Mouse (Mus musculus) neural tube, embryonic 13.5 days (tissue): ENCODE results near the gene Ccnb2. TPM values are rescaled to one million over a fixed set of nuclear protein-coding genes. Genes with fewer than 3 reads are reported as not detected.
"Not testable (repeated sequence)": the region's sequence is repeated elsewhere in the genome, so short reads cannot be mapped to it uniquely, and the experiment has no call there.

ENCODE experiments used
- ATAC-seq: fragments of 200-750 bp; cut with Nextera tagmentation; 2 replicates; pipeline ENCODE4 v1.8.0; 2017; ENCODE audit warnings: low read depth, mild to moderate bottlenecking, moderate TSS enrichment, moderate library complexity
- H3K27ac ChIP-seq: fragments of 300-500 bp; sonication (generic); replicated peaks from 2 replicates; pipeline ENCODE4 v1.5.1; 2015; ENCODE audit warnings: moderate library complexity, mild to moderate bottlenecking, inconsistent platforms
- H3K27me3 ChIP-seq: fragments of 300-500 bp; sonication (generic); 2 replicates; pipeline ENCODE4 v1.6.1; 2015; ENCODE audit warnings: mild to moderate bottlenecking, inconsistent platforms
- H3K36me3 ChIP-seq: fragments of 300-500 bp; sonication (generic); 2 replicates; pipeline ENCODE4 v1.6.1; 2015; ENCODE audit warnings: mild to moderate bottlenecking, inconsistent platforms
- H3K4me1 ChIP-seq: fragments of 300-500 bp; sonication (generic); replicated peaks from 2 replicates; pipeline ENCODE4 v1.6.1; 2015; ENCODE audit warnings: inconsistent platforms
- H3K4me2 ChIP-seq: fragments of 300-500 bp; sonication (generic); 2 replicates; pipeline ENCODE4 v1.6.1; 2015; ENCODE audit warnings: inconsistent platforms, mild to moderate bottlenecking, moderate library complexity
- H3K4me3 ChIP-seq: fragments of 300-500 bp; sonication (generic); 2 replicates; pipeline ENCODE4 v1.5.1; 2015; ENCODE audit warnings: mild to moderate bottlenecking, inconsistent platforms
- H3K9ac ChIP-seq: fragments of 300-500 bp; sonication (generic); 2 replicates; pipeline ENCODE4 v1.6.1; 2015; ENCODE audit warnings: moderate library complexity, mild to moderate bottlenecking, inconsistent platforms
- H3K9me3 ChIP-seq: fragments of 300-500 bp; sonication (generic); 2 replicates; pipeline ENCODE4 v1.6.1; 2016; ENCODE audit warnings: inconsistent platforms
- WGBS: fragments of 180-500 bp; shearing (Covaris S2); methylation state at CpG from one replicate; pipeline ENCODE4 v1.1.7; 2015; 5-methylcytosine and 5-hydroxymethylcytosine counted together
- polyA plus RNA-seq: library from polyadenylated mRNA; unstranded; fragments of >200 nt; fragmentation: Nextera tagmentation; extraction: Ambion mirVana; gene quantifications from 2 replicates; pipeline ENCODE4 v1.2.1, GENCODE M21; 2015

Ccnb2 gene
- 33.6 and 49.3 TPM in 2 replicates for polyA plus RNA-seq

DNA sequence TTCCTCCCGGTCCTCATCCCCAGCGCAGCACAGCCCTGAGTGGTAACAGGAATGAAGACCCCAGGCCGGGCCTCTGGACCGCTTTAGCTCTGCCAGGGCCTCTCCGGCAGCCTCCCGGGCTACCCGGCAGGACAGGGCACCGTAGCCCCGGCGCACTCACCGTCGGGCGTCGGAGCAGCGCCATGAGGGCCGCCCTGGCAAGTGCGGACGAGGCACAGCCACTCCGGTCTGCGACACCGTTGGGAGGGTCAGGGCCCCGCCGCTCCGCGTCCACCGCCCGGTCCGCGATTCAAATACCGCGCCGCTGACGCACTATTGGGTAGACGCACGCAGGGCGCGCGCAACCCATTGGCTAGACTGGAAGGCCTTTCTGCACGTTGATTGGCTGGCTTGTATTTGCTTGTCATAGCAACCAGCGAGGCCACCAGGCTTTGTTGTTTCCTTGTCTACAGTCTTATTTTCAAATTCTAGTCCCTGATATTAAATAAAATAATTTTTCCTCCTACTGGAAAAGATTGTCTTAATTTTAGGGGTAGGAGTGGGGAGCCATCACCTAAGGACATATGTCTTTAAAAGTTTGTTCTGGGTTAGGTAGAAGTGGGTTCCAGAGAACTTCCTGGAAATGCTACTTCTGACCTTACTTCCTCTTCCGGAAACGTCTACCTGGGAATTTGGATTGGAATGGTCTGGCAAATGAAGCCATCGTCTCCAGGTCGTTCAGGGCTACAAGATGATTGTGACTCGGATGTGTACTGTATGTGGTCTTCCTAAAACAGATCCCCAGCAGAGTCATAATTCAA is at the start of gene Ccnb2:
Ccnb2 (minus strand) TSS at position 291 of the 800 bp plus-strand sequence.
- Histone ChIP-seq H3K27ac (no peak within 1 kb of the TSS), H3K4me2 (peak within 1 kb of the TSS; percentile 96), H3K36me3 (peaks cover 30% of the 10 kb centered on the region), H3K9ac (peak within 1 kb of the TSS; percentile 61), H3K4me3 (peak within 1 kb of the TSS; percentile 49), H3K4me1 (peaks cover 13% of the 10 kb centered on the region), H3K9me3 (no peaks in the 10 kb centered on the region), H3K27me3 (no peaks in the 10 kb centered on the region)
- ATAC-seq: peak; percentile 97
- WGBS: 3% methylated on average over 45 of the region's 45 CpGs

GRCm38 (mm10) chr9:70463091-70463490 is 41.7 kb upstream of the Ccnb2 start:
- H3K27me3 ChIP-seq, H3K9me3 ChIP-seq, H3K27ac ChIP-seq, H3K9ac ChIP-seq, H3K4me1 ChIP-seq, H3K4me3 ChIP-seq, H3K4me2 ChIP-seq, ATAC-seq: not testable (repeated sequence)
- WGBS: 93% methylated on average over 13 of the region's 13 CpGs
- H3K36me3 ChIP-seq: peaks cover 28% of the 10 kb centered on the region

DNA sequence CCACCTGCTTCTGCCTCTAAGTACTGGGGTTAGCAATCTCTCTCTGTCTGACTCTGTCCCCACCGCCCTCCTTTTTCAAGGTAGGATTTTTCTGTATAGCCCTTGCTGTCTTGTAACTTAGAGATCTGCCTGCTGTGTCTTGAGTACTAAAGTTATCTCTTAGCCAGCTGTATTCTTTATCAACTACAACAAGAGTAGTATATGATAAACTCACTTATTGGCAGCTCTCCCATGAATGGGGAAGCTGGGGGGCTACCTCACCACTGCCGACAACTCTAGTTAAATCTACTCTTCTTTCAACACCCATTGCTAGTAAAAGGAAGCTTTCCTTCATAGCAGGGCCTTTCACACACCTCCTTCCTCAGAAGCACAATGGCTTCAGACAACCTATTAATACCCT is 31.0 kb upstream of the Ccnb2 start:
- 94% methylated on average over 2 of the region's 2 CpGs for WGBS
- Histone ChIP-seq H3K9me3 (no peaks in the 10 kb centered on the region), H3K36me3 (peaks cover 70% of the 10 kb centered on the region)

DNA sequence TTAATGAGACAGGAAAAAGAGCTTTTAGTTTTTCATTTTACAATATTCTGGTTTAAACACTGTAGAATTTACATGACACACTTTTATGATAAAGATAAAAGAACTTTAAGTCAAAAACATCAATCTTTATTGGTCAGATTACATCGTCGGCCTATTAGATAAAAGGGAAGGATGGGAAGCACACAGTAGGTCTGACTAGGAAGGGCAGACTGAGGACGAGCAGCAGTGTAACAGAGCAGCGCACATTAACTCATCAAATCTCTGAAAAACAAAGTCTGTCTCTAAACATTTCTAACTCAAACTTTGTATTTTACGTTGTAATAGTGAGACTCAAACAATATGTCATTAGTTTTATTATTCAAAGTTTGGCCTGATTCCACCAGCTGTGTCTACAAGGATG is 27.7 kb upstream of the Ccnb2 start:
- Histone ChIP-seq H3K9me3 (no peaks in the 10 kb centered on the region), H3K4me1 (no peaks in the 10 kb centered on the region), H3K27me3 (no peaks in the 10 kb centered on the region), H3K27ac (no peak overlapping the region), H3K9ac (no peak overlapping the region), H3K4me2 (no peak overlapping the region), H3K36me3 (peaks cover 64% of the 10 kb centered on the region), H3K4me3 (no peak overlapping the region)
- WGBS: 95% methylated on average over 5 of the region's 5 CpGs
- ATAC-seq: no peak

More for the DNA sequence above, 31.0 kb upstream of the Ccnb2 start:
- Histone ChIP-seq H3K9ac (no peak overlapping the region), H3K4me3 (no peak overlapping the region), H3K27ac (no peak overlapping the region), H3K4me1 (no peaks in the 10 kb centered on the region), H3K4me2 (no peak overlapping the region), H3K27me3 (no peaks in the 10 kb centered on the region)
- no peak for ATAC-seq

DNA sequence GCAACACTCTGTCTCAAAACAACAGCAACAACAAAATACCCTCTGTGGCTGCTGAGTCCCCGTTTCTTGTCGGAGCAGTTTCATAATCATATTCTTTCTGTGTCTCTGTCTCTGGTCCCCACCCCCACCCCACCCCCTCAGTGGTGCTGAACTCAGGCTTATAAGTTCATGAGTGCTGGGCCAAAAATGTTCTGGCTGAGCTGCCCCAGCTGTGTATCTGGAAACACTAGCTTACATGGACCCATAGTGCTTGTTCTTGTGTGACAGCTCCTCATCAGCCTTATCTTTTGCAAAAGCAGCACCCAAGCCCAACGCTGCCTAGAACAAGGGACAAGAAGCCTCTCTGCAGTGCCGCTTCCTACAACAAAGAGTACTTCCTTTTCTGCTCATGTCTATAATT is 18.6 kb upstream of the Ccnb2 start:
- Histone ChIP-seq H3K9me3 (no peaks in the 10 kb centered on the region), H3K4me1 (no peaks in the 10 kb centered on the region), H3K36me3 (peaks cover 83% of the 10 kb centered on the region), H3K27me3 (no peaks in the 10 kb centered on the region), H3K27ac (no peak overlapping the region), H3K4me3 (no peak overlapping the region), H3K4me2 (no peak overlapping the region), H3K9ac (no peak overlapping the region)
- WGBS: 98% methylated on average over 4 of the region's 4 CpGs
- ATAC-seq: no peak

GRCm38 (mm10) chr9:70422661-70423060 is 1.3 kb upstream of the Ccnb2 start:
- no peak overlapping the region for H3K27ac ChIP-seq
- no peaks in the 10 kb centered on the region for H3K9me3 ChIP-seq
- no peak for ATAC-seq
- peaks cover 13% of the 10 kb centered on the region for H3K4me1 ChIP-seq
- WGBS: 95% methylated on average over 2 of the region's 2 CpGs
- H3K36me3 ChIP-seq: peaks cover 40% of the 10 kb centered on the region
- H3K4me2 ChIP-seq: no peak overlapping the region
- H3K27me3 ChIP-seq: no peaks in the 10 kb centered on the region
- no peak overlapping the region for H3K4me3 ChIP-seq
- H3K9ac ChIP-seq: no peak overlapping the region

DNA sequence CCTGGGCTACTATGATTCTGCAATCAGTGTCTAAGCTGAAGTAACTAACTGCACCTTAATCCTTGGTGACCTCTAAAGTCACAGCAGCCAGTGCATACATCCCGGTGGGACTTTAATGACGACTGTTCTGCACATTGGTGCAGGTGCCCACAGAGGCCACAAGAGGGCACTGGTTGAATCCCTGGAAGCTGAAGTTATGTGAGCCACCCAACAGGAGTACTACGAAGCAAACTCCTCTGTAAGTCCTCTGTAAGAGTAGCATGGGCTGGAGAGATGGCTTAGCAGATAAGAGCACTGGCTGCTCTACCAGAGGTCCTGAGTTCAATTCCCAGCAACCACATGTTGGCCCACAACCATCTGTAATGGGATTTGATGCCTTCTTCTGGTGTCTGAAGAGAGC is 4.9 kb downstream of the Ccnb2 start:
- WGBS: 92% methylated on average over 3 of the region's 3 CpGs
- Histone ChIP-seq H3K9me3 (no peaks in the 10 kb centered on the region), H3K27ac (no peak overlapping the region), H3K27me3 (no peaks in the 10 kb centered on the region), H3K4me3 (no peak overlapping the region), H3K36me3 (peaks cover 45% of the 10 kb centered on the region), H3K4me2 (no peak overlapping the region), H3K9ac (no peak overlapping the region), H3K4me1 (peaks cover 10% of the 10 kb centered on the region)
- ATAC-seq: no peak

GRCm38 (mm10) chr9:70413038-70413437 is 8.3 kb downstream of the Ccnb2 start:
- no peak overlapping the region for H3K27ac ChIP-seq
- H3K9ac ChIP-seq: no peak overlapping the region
- H3K4me2 ChIP-seq: no peak overlapping the region
- no peaks in the 10 kb centered on the region for H3K4me1 ChIP-seq
- H3K36me3 ChIP-seq: peaks cover 71% of the 10 kb centered on the region
- WGBS: 93% methylated on average over 7 of the region's 7 CpGs
- H3K9me3 ChIP-seq: no peaks in the 10 kb centered on the region
- no peaks in the 10 kb centered on the region for H3K27me3 ChIP-seq
- ATAC-seq: no peak
- no peak overlapping the region for H3K4me3 ChIP-seq

GRCm38 (mm10) chr9:70410668-70411067 is 10.7 kb downstream of the Ccnb2 start:
- 87% methylated on average over 11 of the region's 11 CpGs for WGBS
- ATAC-seq: no peak
- no peak overlapping the region for H3K9ac ChIP-seq

GRCm38 (mm10) chr9:70409743-70410142 is 11.6 kb downstream of the Ccnb2 start:
- Histone ChIP-seq H3K9ac (no peak overlapping the region), H3K36me3 (peaks cover 75% of the 10 kb centered on the region), H3K27ac (no peak overlapping the region), H3K4me3 (no peak overlapping the region), H3K4me2 (no peak overlapping the region), H3K9me3 (no peaks in the 10 kb centered on the region), H3K4me1 (no peaks in the 10 kb centered on the region), H3K27me3 (no peaks in the 10 kb centered on the region)
- 96% methylated on average over 8 of the region's 8 CpGs for WGBS
- ATAC-seq: no peak

More at GRCm38 (mm10) chr9:70410668-70411067, 10.7 kb downstream of the Ccnb2 start:
- Histone ChIP-seq H3K36me3 (peaks cover 80% of the 10 kb centered on the region), H3K4me2 (no peak overlapping the region), H3K4me1 (no peaks in the 10 kb centered on the region), H3K4me3 (no peak overlapping the region), H3K27me3 (no peaks in the 10 kb centered on the region), H3K9me3 (no peaks in the 10 kb centered on the region), H3K27ac (no peak overlapping the region)

GRCm38 (mm10) chr9:70408791-70409190 is 12.6 kb downstream of the Ccnb2 start:
- ATAC-seq: no peak
- H3K4me1 ChIP-seq: no peaks in the 10 kb centered on the region
- no peak overlapping the region for H3K27ac ChIP-seq
- H3K4me2 ChIP-seq: no peak overlapping the region
- no peak overlapping the region for H3K9ac ChIP-seq
- WGBS: 87% methylated on average over 3 of the region's 3 CpGs
- no peaks in the 10 kb centered on the region for H3K27me3 ChIP-seq
- no peaks in the 10 kb centered on the region for H3K9me3 ChIP-seq
- peaks cover 71% of the 10 kb centered on the region for H3K36me3 ChIP-seq
- H3K4me3 ChIP-seq: no peak overlapping the region

DNA sequence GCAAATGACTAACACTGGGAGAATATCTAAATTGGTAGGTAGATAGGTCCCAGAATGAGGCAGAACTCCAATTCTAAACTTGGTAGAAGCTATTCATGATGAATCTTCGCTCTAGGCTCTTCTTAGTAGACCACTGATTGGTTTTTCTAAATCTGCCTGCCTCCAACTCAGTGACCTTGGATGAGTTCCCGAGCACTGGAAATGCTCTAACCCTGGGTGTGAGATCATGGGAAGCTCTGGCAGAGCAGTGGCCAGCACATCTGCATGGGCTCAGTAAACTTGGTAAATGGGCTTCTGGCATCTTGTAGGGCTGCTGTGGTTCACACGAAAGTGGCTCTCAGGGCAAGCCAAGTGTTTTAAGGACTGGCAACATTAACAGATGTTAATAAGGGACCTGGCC is 14.8 kb downstream of the Ccnb2 start:
- Histone ChIP-seq H3K4me2 (no peak overlapping the region), H3K27ac (no peak overlapping the region), H3K4me1 (no peaks in the 10 kb centered on the region), H3K27me3 (no peaks in the 10 kb centered on the region), H3K4me3 (no peak overlapping the region), H3K36me3 (peaks cover 54% of the 10 kb centered on the region), H3K9ac (no peak overlapping the region), H3K9me3 (no peaks in the 10 kb centered on the region)
- 96% methylated on average over 3 of the region's 3 CpGs for WGBS
- no peak for ATAC-seq
